Mouse (Mus musculus) monocyte, adult 2 months (primary cell): ENCODE measurements around the gene Fras1.

Experiments used
- DNase-seq, 2 experiments: peaks; one replicate each; pipeline ENCODE4 v3.0.0; 2022; ENCODE audit warnings: low spot score in 2 of 2, low read depth in 1 of 2

Gene Fras1

DNA sequence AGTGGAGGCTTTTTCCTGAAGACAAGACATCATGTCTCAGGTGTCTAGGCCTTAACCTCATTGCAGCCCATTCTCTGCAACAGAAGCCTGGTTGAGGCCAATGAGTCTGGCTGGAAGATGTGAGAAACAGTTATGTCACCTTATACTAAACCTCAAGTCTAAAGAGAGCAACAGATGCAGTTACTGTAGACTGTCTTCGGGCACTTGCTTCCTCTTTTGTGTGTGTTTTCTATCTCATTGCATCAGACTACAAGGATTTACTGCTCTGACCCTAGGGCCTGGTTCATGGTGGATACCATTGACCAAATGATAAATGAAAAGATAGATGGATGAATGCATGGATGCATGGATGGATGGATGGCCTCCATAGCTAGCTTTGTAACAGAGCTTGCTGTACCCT, 388.3 kb downstream of the Fras1 start:
- no peak for DNase-seq

DNA sequence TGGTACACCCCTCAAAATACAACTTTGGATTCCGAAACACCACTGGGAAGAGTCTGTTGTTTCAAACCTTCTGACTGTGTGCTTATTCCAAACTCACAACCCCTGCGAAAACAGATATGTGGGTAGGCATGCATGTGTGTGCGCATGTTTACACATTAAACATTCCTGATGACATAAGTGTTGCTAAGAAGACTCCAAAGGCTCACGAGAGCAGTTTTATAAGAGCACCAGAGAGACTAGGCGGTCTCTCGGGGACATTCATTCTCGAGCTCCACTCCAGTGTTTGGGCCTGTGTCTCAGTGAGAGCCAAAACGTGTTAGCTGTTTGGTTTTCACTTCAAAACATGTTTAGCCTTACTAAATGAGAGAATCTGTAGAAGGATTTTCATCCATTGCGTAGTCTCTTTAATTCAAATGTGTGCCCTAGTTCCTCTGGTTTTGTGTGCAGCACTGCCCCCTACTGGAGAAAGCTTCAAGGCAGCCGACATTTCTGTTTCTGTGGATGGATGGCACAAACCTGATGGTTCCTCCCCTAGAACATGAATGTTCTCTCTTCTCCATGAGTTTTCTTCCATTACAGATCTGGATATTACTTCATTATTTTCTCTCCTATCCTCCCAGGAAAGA, 395.2 kb downstream of the Fras1 start:
- DNase-seq = no peak

DNA sequence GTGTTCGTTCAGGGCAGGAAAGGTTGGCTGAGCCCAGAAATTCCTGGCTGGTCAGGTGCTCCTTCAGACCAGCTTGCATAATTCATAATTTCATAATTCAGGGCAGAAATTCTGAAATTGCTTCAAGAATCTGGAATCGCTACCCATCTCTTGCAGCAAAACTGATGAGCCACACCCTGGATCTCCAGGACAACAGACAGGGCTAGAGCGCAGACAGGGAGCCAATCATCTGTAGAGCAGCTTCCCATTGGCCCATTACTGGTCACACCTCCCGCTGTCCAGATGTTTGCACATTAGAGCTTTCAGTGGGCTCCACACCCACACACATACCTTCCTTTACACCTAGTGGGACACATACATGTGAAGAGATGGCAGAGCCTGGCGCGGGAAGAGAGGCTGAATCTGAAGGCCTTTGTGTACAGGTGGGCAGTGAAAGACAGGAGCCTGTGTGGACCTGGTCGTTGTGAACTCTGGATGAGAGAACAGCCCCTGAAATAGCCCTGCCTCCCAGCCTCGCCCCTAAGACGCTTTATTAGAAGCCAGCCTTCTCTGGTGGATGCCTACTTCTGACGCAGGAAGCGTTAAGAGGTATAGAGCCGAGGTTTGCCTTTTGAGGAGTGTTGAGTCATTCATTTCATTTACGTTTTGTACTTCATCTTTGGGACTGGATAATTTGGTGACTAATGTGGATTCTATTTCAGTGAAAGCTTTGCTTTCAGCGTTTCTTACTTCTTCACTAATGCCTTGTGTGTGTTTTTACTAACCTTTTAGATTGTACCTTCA, 409.9 kb downstream of the Fras1 start:
- DNase-seq = no peak

DNA sequence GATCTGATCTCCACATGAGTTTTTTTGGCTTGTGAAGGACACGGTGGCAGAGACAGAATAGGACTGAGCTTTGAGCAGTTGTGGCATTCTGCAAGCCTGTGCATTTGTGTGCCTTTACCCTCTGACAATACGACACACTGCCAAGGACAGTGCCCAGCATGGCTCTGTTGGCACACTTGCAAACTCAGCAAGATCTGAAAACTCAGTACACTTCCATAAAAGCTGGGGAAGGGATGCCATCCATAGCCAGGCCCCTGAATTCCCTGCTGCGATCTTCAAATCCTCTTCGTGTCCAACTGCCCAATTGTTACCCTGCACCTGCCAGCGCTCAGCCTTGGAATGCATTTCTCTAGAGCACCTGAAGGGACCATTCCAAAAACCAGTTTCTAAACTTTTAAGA, 411.3 kb downstream of the Fras1 start:
- DNase-seq = no peak

DNA sequence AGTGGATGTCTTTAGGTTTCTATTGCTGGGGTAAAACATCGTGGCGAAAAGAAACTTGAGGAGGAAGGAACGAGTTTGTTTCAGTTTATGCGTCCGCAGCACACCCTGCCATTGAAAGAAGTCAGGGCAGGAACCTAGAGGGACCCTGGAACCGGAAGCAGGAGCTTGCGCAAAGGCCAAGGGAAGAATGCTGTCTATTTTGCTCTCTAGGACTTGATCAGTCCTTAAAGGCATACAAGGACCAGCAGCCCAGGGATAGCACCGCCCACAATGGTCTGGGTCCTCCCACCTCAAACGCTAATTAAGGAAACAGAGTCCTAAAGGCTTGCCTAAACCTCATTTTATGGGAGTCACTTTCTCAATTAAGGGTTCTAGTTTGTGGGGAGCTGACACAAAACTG, 418.7 kb downstream of the Fras1 start:
- DNase-seq = no peak

DNA sequence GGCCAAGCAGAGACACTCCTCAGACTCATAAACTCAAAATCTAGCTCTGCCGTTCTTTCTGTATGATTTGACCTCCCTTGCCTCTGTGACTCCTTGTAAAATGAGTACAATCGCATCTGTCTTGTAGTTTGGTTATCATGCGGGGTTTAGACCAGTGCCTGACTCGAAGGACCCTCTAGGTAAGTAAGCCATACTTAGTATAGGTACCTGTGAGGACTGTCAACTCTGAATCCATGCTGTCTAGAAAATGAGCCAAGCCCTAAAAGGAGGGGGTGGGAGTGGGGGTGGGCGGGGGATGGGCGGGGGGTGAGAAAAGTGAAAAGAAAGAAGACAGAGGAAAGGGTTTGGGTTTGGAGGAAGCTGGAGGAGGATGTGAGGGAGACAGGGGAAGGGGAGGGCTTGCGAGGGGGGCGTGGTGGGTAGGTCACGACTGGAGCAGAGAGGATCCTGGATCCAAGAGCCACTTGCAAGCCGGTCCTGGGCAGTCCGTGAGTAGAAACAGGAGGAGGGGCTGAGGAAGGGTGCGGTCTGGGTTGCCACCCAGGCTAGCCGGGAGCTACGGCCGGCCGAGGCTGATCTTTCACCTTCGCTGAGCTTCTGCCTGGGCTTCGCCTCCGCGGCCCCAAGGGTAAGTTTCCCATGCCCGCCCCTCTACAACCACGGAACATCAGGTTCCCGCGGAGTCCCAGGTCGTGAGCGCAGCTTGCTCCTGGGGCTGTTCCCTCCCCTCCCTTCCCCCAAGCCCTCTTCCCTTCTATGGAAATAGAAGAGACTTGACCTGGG, 419.4 kb downstream of the Fras1 start, which contains the start of gene Anxa3:
Anxa3 (plus strand) TSS at position 404 of the 783 bp plus-strand sequence.
- DNase-seq = peak in 1 of 2 experiments; percentile 6

DNA sequence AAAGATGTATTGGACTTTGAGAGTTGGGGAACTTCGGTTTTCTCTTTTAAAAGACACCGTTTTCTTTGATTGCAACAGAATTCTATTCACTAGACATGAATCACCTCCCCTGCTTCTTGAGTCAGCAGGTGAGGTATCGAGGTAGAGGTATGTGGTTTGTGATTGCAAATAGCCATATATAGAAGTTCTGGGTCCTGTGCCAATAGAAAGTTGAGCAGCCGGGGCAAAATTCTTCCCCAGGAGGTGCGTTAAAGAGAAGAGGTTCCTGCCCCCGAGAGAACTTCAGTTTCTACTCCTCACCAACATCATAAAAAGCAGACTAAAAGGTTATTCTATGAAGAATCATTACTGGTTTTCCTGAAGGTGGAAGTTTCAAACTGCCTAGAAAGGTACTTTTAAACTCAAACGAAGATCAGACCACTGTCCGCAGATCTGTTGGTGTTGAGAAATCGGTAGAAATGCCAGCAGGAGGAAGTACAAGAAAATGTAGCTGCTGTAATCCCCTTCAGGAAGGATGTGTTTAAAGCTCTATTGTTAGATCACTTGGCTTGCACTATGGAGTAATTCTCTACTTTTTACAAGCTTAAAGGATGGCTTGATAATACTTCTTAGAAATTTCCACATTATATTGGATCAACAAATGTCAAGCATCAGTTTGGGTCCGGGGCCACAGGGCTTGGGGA, 420.3 kb downstream of the Fras1 start:
- DNase-seq = no peak

DNA sequence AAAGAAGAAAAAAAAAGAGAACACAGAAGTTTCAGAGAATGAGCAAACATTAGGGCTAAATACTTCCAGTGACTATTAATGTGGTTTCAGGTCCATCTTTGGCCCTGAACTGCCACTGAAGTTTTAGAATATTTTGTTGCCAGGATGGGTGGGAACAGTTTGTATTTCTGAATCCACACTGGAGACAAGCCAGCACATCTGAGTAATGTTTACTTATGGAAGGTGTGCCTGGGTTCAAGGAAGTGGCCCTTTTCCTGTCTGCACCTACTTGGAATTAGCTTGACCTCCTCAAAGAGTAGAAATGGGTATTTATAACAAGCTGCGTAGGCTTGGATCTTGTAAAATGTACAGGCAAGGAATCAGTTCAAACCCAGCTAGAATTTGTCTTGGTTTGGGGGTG, 422.0 kb downstream of the Fras1 start:
- no peak for DNase-seq

DNA sequence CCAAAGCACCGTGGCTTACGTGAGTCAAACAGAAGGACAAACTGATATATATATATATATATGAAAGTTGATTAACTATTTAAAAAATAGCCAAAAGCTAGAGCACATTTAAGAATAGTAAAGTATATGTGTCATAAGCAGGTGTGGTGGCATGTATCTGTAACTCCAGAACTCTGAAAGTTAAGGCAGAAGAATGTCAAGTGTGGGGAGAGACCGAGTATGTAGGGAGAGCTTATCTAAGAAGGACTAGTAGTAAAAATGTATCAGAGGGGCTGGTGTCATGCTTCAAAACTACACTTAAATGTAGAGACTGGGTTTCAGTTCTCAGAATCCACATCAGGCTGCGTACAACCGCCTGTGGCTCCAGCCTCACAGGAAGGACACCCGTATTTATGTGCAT, 423.7 kb downstream of the Fras1 start:
- DNase-seq = no peak

DNA sequence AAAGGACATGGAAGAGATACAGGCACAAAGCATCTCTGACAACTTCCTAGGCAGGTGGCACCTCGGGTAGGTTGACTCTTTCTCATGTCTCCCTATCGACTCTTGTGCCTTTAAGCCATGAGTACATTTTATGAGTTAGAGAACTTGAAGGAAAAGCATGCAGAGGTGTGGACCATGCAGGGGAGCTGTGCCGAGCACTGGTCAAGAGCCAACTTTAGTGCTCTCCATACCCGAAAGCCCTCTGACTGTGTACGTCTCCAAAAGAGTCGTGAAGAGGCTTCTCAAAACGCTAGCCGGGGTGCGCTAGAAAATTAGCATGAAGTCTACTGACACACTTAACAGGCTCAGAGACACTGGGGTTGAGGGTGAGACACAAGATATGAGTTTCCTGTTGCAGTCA, 425.4 kb downstream of the Fras1 start:
- DNase-seq = no peak

DNA sequence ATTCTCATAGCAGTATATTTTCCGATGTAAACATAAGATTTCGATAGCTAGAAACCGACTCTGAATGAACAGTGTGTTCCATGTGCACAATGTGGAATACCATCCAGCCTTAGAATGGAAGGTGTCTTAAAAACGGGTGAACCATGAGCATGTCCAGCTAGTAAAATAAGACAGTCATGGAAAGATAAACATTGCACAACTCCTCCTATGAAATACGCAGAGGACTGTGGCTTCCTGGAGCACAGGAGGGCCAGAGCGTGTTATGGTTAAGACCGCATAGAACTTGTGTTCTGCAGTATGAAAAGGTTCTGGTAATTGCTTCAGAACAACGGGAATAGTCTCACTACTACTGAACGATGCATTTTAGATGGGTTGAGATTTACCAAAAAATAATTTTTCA, 426.2 kb downstream of the Fras1 start:
- no peak for DNase-seq

DNA sequence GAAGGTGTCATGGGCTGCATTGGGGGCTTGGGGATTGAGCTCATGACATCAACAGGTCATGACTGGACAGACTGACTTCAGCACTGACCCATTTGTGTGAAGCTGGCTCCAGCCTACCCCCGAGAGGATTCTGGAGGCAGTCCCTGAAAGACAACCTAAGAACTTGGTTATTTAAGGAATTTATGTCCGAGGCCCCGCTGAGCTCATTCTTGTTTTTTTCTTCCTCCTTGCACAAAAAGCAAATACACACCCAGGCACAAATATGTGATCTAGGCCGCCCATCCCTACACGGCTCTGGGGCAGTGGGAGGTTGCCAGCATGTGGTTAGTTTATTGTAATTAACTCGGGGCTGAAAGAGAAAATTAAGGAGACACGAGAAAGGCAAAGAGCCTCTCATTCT, 428.4 kb downstream of the Fras1 start:
- no peak for DNase-seq

DNA sequence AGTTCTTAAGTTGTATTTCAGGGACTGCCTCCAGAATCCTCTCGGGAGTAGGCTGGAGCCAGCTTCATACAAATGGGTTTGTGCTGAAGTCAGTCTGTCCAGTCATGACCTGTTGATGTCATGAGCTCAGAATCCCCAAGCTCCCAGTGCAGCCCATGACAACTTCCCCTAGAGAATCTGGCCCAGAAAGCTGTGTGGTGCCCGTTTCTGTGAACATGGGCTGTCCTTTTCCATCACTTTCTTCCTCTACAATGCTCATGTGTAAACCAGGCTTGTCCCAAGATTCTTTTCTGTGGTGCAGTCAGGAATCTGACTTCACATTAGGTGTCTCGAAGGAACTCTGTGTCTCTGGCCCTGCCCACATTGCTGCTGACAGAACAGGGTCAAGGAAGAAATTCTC, 429.3 kb downstream of the Fras1 start:
- DNase-seq = no peak

DNA sequence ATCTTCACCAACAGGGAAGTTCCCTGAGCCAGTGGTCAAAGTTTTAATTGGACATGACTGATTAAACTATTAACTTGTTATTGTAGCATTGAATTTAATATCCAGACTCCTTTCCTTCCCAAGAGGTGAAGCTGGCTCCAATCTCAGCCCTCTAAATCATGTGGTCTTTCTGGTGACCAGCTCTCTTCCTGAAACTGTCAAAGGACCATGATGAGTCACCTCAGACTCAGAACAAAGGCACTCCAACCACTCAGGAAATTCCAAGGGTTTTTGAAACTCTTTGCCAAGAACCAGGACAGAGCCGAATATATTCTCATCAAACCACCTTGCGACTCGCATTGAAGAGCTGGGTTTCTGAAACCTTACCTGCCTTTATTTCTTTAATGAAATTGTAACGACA, 430.5 kb downstream of the Fras1 start:
- no peak for DNase-seq

DNA sequence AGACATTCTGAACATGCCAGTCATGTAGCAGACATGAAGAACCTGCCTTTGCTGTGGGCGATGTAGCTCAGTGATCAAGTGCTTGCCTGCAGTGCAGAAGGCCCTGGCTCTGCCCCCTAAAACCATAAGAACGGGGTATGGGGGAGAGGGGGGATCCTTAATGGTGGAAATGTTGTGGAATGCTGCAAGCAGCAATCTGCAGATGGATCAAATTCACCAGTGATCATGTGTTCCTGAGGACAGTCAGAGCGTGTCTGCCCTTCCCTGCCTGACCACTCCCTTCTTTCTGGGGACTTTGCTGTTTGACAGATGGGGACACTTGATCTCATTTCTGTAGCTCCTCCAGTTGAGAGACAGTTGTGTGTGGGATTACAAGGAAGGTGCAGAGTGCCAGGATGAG, 431.1 kb downstream of the Fras1 start:
- DNase-seq = no peak

DNA sequence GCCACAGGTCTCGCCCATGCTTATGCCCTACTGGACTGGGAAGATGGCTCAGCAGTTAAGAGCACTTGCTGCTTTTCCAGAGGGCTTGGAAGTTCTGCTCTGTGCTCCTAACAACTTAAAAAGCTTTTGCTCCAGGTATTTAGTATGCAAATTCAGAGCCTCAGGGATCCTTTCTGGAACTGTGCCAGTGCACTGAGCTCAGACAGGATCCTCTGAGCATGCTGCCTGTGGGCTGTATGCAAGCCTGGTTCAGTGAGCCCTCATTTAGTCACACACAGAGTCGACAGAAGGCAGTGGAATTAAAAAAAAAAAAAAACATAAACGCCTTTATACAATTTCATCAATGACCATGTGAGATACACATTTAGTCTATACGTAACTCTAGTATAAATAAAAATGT, 436.9 kb downstream of the Fras1 start:
- DNase-seq = no peak

DNA sequence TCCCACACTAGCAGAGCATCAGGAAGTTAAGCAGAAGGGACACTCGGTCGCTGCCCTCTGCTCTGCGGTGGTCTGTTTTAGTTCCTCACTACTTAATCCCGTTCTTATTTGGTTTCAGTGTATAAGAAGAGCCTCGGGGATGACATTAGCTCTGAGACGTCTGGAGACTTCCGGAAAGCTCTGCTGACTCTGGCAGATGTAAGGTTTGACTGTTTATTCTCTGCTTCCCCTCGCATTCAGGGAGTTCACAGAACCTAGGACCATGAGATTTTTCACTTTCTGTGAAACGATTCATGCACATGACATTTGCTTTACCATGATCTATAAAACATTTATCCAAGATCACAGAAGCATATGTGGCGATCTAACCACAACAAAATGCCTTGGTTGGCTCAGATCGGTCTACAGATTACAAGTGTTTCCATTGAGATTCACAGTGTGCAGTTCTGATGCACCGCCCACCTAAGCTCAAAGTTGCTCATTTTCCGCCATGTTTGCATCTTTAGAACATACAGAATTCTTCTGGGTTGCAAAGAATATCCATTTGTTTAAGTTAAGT, 451.1 kb downstream of the Fras1 start:
- no peak for DNase-seq

DNA sequence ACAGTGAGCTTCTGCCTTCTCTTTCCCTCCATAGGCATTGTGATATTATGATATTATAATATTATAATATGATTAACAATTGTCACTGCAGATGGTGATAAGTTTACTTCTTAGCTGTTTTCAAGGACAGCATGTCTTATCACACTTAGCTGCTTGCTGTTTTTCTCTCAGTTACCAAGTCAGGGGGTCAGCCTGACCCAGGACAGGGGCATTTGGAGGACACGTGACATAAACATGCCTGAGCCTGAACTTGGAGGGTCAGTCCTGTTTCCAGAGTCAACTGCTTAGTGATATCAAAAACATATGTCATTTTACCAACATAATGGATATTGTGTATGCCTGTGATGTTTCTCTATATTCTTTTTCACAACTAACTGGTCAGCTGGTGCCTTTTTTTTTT, 453.4 kb downstream of the Fras1 start:
- no peak for DNase-seq
